Mouse (Mus musculus) embryonic facial prominence, embryonic 10.5 days (tissue): ENCODE measurements around the gene Tmem123. TPM values are rescaled to one million over a fixed set of nuclear protein-coding genes. Genes with fewer than 3 reads are reported as not detected.

ENCODE experiments used
- DNase-seq: peaks from one replicate; pipeline ENCODE4 v3.0.0-alpha.2; 2017; ENCODE audit warnings: low spot score
- H3K27ac ChIP-seq: fragments of 300-500 bp; sonication (generic); replicated peaks from 2 replicates; pipeline ENCODE4 v1.5.1; 2016; ENCODE audit warnings: mild to moderate bottlenecking
- H3K27me3 ChIP-seq: fragments of 300-500 bp; sonication (generic); replicated peaks from 2 replicates; pipeline ENCODE4 v1.6.1; 2016; ENCODE audit warnings: low read depth, mild to moderate bottlenecking; ENCODE audit not compliant: poor library complexity, severe bottlenecking
- H3K36me3 ChIP-seq: fragments of 300-500 bp; sonication (generic); replicated peaks from 2 replicates; pipeline ENCODE4 v1.6.1; 2016; ENCODE audit warnings: mild to moderate bottlenecking, moderate library complexity
- H3K4me1 ChIP-seq: fragments of 300-500 bp; sonication (generic); 2 replicates; pipeline ENCODE4 v1.6.1; 2016
- H3K4me3 ChIP-seq: fragments of 300-500 bp; sonication (generic); 2 replicates; pipeline ENCODE4 v1.5.1; 2016; ENCODE audit warnings: mild to moderate bottlenecking, moderate library complexity
- H3K9me3 ChIP-seq: fragments of 300-500 bp; sonication (generic); 2 replicates; pipeline ENCODE4 v1.6.1; 2016; ENCODE audit warnings: mild to moderate bottlenecking
- WGBS: fragments of 180-500 bp; shearing (Covaris S2); methylation state at CpG from one replicate; pipeline ENCODE4 v1.1.7; 2016; 5-methylcytosine and 5-hydroxymethylcytosine counted together
- polyA plus RNA-seq: library from polyadenylated mRNA; unstranded; fragments of >200 nt; fragmentation: Nextera tagmentation; extraction: Ambion mirVana; gene quantifications from 2 replicates; pipeline ENCODE4 v1.2.1, GENCODE M21; 2016

Tmem123 gene
- polyA plus RNA-seq, 1 experiment from 2014 or later, result 100 TPM

DNA sequence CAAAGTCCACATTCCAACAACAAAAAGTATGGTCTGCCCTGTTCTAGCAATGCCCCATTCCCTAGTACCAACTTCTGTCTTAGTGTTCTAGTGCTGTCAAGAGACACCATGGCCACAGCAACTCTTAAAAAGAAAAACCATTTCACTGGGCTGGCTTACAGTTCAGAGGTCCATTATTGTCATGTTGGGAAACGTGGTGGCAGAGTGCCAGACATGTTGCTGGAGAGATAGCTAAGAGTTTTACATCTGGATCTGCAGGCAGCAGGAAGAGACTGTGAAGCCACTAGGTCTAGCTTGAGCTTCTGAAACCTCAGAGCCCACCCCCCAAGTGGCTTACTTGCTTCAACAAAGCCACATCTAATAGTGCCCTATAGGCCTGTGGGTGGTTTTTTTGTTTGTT is 13.8 kb downstream of the Tmem123 start:
- no peak for DNase-seq
- peaks cover 62% of the 10 kb centered on the region for H3K36me3 ChIP-seq
- H3K27me3 ChIP-seq, result no peaks in the 10 kb centered on the region
- H3K4me1 ChIP-seq, result peaks cover 7% of the 10 kb centered on the region
- no peak overlapping the region for H3K27ac ChIP-seq
- 79% methylated on average over 1 of the region's 1 CpGs for WGBS
- no peaks in the 10 kb centered on the region for H3K9me3 ChIP-seq
- H3K4me3 ChIP-seq, result no peak overlapping the region

GRCm38 (mm10) chr9:7778771-7779170 is 14.9 kb downstream of the Tmem123 start:
- H3K36me3 ChIP-seq, result peaks cover 61% of the 10 kb centered on the region
- peak overlapping the region; percentile 30; the same call in 1 of the 2 replicates for H3K27ac ChIP-seq
- WGBS, result 82% methylated on average over 7 of the region's 7 CpGs
- no peak overlapping the region for H3K4me3 ChIP-seq
- H3K27me3 ChIP-seq, result no peaks in the 10 kb centered on the region
- H3K9me3 ChIP-seq, result no peaks in the 10 kb centered on the region
- H3K4me1 ChIP-seq, result peaks cover 9% of the 10 kb centered on the region
- DNase-seq, result no peak

DNA sequence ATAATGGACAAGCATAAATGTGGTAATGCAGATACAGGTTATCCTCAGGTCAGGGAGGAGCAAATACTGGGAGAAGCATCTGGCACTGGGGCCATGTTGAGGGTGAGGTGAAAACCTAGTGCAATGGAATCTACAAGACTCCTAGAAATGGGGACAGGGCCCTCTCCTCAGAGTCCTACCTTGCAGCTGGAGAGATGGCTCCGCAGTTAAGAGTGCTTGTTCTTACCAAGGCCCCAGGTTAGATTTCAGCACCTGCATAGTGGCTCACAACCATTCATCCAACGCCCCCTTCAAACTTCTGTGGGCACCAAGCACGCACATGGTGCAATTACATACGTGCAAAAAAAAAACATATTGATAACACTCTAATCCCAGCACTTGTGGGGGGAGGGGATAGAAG is 15.9 kb downstream of the Tmem123 start:
- H3K4me1 ChIP-seq, result peaks cover 19% of the 10 kb centered on the region
- H3K27me3 ChIP-seq, result no peaks in the 10 kb centered on the region
- no peaks in the 10 kb centered on the region for H3K9me3 ChIP-seq
- no peak overlapping the region for H3K4me3 ChIP-seq
- H3K27ac ChIP-seq, result no peak overlapping the region
- DNase-seq, result no peak
- 88% methylated on average over 4 of the region's 4 CpGs for WGBS
- H3K36me3 ChIP-seq, result peaks cover 55% of the 10 kb centered on the region

- no peak overlapping the region for H3K4me3 ChIP-seq
- H3K36me3 ChIP-seq, result peaks cover 59% of the 10 kb centered on the region
- no peak for DNase-seq
- peaks cover 27% of the 10 kb centered on the region for H3K4me1 ChIP-seq
- no peaks in the 10 kb centered on the region for H3K27me3 ChIP-seq
- WGBS, result 90% methylated on average over 8 of the region's 8 CpGs
- H3K27ac ChIP-seq, result no peak overlapping the region
- H3K9me3 ChIP-seq, result no peaks in the 10 kb centered on the region
These were observed 16.7 kb downstream of the Tmem123 start for GRCm38 (mm10) chr9:7780250-7781150.

DNA sequence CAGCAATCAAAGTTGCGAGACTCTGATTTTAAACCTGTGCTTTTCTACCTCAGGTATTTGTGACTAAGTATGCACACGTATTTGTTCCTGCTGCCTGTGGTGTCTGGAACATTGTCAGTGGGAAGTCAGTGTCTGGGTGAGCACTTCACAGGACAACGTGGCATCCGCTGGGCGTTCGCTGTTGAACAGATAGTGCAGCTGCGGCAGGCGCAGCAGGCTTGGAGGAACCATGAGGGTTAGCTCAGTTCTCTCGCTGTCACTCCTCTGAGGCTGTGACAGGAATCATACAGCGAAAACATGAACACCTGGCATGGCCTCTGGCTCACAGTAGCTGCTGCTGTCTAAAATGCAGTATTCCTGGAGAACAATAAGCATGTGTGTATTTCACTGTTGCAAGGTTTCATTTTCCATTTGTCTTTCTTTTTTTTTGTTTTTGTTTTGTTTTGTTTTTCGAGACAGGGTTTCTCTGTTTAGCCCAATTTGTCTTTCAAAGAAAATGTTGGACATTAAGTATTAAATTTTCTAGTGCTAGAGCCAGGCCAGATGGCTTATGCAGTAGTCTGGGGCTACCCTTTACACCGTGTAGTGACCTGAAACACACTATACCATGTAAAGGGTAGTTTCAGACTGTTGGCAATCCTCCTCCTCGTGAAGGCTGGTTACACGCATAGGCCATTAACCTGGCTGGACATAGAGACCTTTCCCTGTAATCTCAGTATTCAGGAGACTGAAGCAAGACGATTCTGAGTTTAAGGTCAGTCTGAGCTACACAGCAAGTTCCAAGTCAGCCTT is 20.2 kb downstream of the Tmem123 start:
- no peak overlapping the region for H3K4me3 ChIP-seq
- peaks cover 33% of the 10 kb centered on the region for H3K4me1 ChIP-seq
- WGBS, result 76% methylated on average over 15 of the region's 15 CpGs
- no peaks in the 10 kb centered on the region for H3K9me3 ChIP-seq
- H3K27me3 ChIP-seq, result no peaks in the 10 kb centered on the region
- peak overlapping the region; percentile 57; the same call in 1 of the 2 replicates for H3K27ac ChIP-seq
- no peak for DNase-seq
- peaks cover 62% of the 10 kb centered on the region for H3K36me3 ChIP-seq

- Histone ChIP-seq H3K27me3 (no peaks in the 10 kb centered on the region), H3K36me3 (peaks cover 60% of the 10 kb centered on the region), H3K4me1 (peaks cover 35% of the 10 kb centered on the region), H3K4me3 (no peak overlapping the region), H3K27ac (peak overlapping the region; percentile 40; the same call in 1 of the 2 replicates), H3K9me3 (no peaks in the 10 kb centered on the region)
- 20% methylated on average over 1 of the region's 1 CpGs for WGBS
- peak; percentile 56 for DNase-seq
These were observed 20.8 kb downstream of the Tmem123 start for GRCm38 (mm10) chr9:7784615-7785012.

GRCm38 (mm10) chr9:7785396-7785795 is 21.6 kb downstream of the Tmem123 start:
- Histone ChIP-seq H3K27ac (no peak overlapping the region), H3K9me3 (no peaks in the 10 kb centered on the region), H3K36me3 (peaks cover 63% of the 10 kb centered on the region), H3K27me3 (no peaks in the 10 kb centered on the region), H3K4me3 (no peak overlapping the region), H3K4me1 (peaks cover 35% of the 10 kb centered on the region)
- DNase-seq, result no peak
- 90% methylated on average over 3 of the region's 3 CpGs for WGBS

DNA sequence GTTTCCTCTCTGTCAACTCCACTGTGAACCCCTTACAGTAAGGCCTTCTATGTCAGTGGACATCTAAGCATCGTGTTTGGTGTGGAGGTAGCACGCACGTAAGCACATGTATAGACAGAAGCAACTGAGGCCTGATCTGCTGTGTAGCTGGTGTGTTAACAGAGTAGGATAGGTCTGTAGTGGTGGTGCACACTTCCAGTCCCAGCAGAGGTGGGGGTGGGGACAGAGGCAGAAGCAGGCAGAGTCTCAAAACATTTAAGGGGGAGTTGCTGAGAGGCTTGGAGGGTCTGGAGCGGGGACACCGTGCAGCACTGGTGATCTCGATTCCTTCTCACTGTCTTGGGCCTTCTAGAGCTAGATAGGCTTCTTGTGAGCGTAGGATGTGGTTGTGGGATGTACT is 22.2 kb downstream of the Tmem123 start:
- 87% methylated on average over 7 of the region's 7 CpGs for WGBS
- Histone ChIP-seq H3K9me3 (no peaks in the 10 kb centered on the region), H3K4me3 (no peak overlapping the region), H3K4me1 (peaks cover 35% of the 10 kb centered on the region), H3K36me3 (peaks cover 65% of the 10 kb centered on the region), H3K27ac (0 out of 2 replicates have a peak overlapping the region, but pooled peaks have one; percentile 24), H3K27me3 (no peaks in the 10 kb centered on the region)
- no peak for DNase-seq

- no peak for DNase-seq
- Histone ChIP-seq H3K9me3 (no peaks in the 10 kb centered on the region), H3K4me1 (peaks cover 35% of the 10 kb centered on the region), H3K27ac (no peak overlapping the region), H3K36me3 (peaks cover 65% of the 10 kb centered on the region), H3K4me3 (no peak overlapping the region), H3K27me3 (no peaks in the 10 kb centered on the region)
- WGBS, result 88% methylated on average over 6 of the region's 6 CpGs
These were observed 24.6 kb downstream of the Tmem123 start for GRCm38 (mm10) chr9:7788411-7788810.

- DNase-seq, result no peak
- Histone ChIP-seq H3K36me3 (peaks cover 71% of the 10 kb centered on the region), H3K27me3 (no peaks in the 10 kb centered on the region), H3K4me3 (no peak overlapping the region), H3K27ac (no peak overlapping the region), H3K9me3 (no peaks in the 10 kb centered on the region), H3K4me1 (peaks cover 21% of the 10 kb centered on the region)
- 90% methylated on average over 8 of the region's 8 CpGs for WGBS
These were observed 26.1 kb downstream of the Tmem123 start for GRCm38 (mm10) chr9:7789764-7790575.

DNA sequence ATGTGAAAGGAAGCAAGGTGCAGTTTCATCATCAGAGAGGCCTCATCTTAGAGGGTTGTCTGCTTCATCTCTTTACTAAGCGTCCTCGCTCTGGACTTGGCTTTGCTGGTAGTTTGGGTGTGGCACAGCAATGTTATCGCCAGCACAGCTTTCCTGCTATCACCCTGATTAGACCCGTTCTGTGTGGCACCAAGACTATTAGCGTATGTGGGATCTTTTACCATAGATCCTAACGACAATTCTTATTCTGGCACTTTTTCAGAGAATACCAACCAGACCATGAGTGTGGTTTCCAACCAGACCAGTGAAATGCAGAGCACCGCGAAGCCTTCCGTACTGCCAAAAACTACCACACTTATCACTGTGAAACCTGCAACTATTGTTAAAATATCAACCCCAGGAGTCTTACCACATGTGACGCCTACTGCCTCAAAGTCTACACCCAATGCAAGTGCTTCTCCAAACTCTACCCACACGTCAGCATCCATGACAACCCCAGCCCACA is 26.8 kb downstream of the Tmem123 start:
- peaks cover 15% of the 10 kb centered on the region for H3K4me1 ChIP-seq
- no peak for DNase-seq
- no peaks in the 10 kb centered on the region for H3K27me3 ChIP-seq
- WGBS, result 93% methylated on average over 11 of the region's 11 CpGs
- H3K4me3 ChIP-seq, result no peak overlapping the region
- no peak overlapping the region for H3K27ac ChIP-seq
- H3K9me3 ChIP-seq, result no peaks in the 10 kb centered on the region
- H3K36me3 ChIP-seq, result peaks cover 70% of the 10 kb centered on the region

- 92% methylated on average over 2 of the region's 2 CpGs for WGBS
- peaks cover 6% of the 10 kb centered on the region for H3K4me1 ChIP-seq
- H3K36me3 ChIP-seq, result peaks cover 57% of the 10 kb centered on the region
- no peak overlapping the region for H3K4me3 ChIP-seq
- no peaks in the 10 kb centered on the region for H3K9me3 ChIP-seq
- no peak overlapping the region for H3K27ac ChIP-seq
- no peaks in the 10 kb centered on the region for H3K27me3 ChIP-seq
- DNase-seq, result no peak
These were observed 29.7 kb downstream of the Tmem123 start for GRCm38 (mm10) chr9:7793561-7793960.
